Mouse (Mus musculus) spleen, embryonic (tissue): ENCODE data around the gene Cux2.
"Not testable (repeated sequence)": the region's sequence is repeated elsewhere in the genome, so short reads cannot be mapped to it uniquely, and the experiment has no call there.

Experiments used
- CTCF ChIA-PET: fragments of 350-600 bp; sonication (Branson Sonifier 250); formaldehyde crosslinking; loops from one replicate; lab custom pipeline; 2022; lab: Charles Lee

Gene Cux2

DNA sequence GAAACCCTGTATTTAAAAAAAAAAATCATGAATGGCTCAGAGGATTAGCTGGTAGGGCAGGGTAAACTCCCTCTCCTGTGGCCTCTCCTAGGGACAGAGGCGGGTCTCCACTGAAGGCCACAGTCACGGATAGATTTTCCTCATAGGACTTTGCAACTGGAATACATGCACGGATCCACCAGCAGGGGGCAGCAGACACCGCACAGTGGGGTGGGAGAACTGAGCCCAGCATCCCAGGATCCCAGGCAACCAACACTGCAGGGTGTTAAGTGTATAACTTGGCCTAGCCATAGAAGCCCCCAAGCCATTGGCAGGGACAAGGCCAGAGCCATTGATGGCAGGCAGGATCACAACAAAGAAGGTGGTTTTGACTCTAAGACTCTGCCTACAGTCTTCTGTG is 177.7 kb downstream of the Cux2 start:
- CTCF ChIA-PET: interaction anchor here (0.6 kb wide), 1 partner anchor 109 kb away, joined by 11 read pairs; no protein-coding TSS in a partner anchor

DNA sequence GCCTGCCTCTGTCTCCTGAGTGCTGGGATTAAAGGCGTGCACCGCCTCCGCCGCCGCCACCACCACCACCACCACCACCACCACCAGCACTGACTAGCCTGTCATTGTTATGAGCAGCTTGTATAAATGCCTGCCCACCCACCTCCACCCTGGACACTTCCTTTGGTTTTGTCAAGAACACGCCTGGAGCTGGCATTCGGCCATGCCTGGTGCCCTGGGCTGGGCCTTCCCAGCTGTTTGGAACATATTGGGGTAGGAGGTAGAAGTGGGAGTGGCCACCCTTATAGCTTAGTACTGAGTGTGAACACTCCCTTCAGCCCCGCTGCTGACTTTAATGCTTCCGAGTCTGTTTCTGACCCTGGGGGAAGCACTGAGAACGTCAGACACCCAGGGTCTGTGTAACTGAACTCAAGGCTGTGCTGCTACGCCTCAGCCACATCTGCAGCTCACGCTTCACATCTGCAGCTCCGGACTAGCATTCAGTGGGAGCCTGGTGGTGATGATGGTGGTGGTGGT is 178.3 kb downstream of the Cux2 start:
- CTCF ChIA-PET: no interaction called here

DNA sequence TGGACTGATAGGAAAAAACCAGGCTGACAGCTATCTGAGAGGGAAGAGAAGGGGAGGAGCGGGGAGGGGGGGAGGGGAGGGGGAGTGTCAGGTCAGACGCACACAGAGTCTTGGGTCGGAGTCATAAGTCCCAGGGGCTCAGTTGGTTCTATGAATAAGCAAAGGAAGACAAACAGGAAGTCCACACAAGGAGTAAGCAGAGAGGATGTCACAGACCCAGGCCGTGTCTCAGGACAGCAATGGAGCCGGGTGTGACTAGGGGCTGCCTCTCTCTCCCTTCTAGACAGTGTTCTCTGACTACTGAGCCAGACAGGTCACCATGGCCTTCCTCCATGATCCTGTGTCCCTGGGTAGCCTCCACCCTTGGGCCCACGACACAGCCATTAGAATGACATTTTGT is 179.1 kb downstream of the Cux2 start:
- CTCF ChIA-PET: no interaction called here

DNA sequence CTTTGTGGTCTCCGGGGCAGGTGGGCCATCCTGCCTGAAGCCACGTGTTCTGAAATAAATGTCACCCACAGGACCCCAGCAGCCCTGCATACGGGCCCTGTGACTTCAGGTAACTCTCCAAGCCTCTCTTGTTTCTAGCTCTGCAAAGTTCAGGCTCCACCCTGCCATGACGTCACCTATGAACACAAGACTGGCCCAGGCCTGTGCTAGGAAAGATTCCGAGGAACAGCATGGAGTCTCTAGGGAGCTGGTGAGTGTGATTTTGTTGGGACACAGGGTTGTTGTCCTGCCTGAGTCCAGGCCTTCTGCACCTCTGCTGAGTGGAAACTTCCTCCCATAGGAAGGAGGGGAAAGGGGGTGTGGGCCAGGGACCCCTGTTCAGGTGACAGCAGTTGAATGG is 181.9 kb downstream of the Cux2 start:
- CTCF ChIA-PET: interaction anchor here (0.6 kb wide), 1 partner anchor 298 kb away, joined by 15 read pairs; no protein-coding TSS in a partner anchor

DNA sequence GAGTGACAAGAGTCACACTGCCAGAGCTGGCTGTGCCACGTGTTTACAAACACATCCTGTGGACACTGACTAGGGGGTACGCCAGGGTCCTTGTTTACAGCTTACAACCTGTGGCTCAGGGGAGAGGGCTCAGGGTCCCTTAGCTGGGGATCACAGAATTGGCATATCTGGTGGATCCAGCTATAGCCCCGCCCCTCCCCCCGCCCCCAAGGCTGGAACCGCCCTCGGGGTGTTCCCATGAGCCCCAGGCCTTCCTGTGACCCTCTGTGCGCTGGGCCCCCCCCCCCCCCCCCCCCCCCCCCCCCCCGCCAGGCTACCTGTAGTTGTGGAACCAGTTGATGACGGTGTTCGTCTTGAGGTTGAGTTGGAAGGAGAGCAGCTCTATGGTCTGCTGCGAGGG is 185.6 kb downstream of the Cux2 start:
- CTCF ChIA-PET: no interaction called here

DNA sequence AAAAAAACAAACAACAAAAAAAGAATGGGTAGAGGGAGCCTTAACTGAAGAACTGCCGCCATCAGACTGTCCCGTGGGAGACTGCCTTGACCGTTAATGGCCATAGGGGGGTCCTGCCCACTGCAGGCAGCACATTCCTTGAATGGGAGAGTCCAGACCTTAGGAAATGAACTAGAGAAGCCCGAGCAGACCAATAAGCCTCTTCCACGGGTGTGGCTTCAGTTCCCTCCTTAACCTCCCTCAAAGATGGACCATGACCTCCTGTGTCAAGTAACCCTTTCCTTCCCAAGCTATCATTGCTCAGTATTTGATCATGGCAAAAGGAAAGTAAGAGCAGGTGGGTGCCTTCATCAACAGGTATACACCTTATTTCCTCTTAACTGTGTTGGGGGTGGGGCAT is 187.9 kb downstream of the Cux2 start:
- CTCF ChIA-PET: no interaction called here

DNA sequence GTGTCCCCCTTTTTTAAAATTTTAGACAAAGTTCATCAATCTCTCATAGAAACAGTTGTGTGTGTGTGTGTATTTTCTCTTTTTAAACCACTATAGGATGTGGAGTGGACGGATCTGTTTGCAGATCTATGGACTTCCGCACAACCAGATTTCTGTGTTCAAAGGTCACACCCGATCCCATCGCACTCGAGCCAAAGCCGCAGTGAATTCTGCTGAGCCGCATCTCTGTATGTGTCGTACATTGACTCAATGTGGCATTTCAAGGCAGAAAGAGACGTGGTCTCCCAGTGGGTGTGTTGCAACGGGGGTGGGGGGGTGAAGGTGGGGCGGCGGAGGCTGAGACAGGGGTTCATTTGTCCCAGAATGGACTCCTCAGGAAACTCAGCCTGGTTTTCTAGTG is 191.5 kb downstream of the Cux2 start:
- CTCF ChIA-PET: no interaction called here

DNA sequence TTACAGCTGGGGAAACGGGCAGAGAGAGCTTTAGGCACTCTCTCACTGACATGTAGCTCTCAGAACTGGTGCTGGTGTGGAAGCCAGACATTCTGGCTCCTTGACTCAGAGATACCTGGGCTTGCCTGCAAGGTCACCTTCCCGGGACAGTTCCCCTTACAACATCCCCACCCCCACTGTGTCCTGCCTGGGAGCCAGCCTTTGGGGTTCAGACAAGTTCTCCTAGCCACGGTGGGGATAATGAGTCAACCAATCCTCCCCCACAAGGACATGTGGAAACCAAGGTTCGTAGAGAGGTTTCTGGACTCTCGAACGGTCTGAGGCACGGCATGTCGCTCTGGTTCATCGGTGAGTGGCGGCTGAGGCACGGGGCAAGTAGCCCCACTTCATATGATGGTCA is 193.2 kb downstream of the Cux2 start:
- CTCF ChIA-PET: no interaction called here

DNA sequence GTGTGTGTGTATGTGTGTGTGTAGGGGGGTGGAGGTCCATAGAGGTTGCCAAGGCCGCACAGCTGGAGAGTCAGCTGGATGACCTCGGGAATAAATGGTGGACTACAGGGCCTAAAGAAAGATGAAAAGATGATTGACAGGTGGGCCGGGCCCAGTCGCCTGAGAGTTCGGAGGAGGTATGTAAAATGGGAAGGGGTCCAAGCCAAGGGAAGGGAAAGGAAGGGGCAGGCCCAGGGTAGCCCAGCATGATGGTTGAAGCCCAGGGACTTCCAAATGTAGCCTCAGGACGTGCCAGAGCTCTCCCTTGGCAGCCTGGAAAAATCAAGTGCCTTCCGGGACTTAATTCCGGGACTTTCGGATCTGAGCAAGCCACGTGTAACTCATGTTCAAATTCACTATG is 195.1 kb downstream of the Cux2 start:
- CTCF ChIA-PET: no interaction called here

DNA sequence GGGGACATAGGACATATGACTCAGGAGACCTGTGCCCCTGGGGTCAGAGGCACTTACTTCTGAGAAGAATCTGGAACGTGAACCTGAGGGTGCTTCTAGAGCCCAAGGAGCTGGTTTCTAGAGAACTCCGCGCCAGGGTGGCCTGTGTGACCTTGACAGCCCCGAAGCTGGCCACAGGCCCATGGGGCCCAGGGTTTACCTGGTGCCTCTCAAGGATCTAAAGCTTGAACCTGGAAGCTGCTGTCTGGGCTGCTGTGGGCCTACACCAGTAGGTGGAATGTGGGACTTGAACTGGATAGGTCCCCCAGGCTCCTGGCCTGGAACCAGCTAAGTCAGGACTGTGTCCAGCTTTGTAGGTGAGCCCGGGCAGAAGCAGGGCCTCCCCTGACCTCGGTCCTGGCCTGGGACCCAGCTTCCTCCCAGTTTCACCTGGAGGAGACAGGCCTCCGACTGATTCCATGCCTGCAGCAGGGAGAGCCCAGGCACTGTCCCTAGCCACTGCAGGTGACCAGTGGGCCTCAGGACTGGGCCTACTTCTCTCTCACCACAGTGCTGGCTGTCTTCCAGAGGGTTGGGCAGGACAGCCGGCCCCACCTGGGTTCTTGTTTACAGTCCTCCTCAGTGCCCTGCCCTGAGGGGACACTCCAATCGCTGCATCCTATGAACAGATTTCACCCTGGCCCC is 196.4 kb downstream of the Cux2 start:
- CTCF ChIA-PET: no interaction called here

DNA sequence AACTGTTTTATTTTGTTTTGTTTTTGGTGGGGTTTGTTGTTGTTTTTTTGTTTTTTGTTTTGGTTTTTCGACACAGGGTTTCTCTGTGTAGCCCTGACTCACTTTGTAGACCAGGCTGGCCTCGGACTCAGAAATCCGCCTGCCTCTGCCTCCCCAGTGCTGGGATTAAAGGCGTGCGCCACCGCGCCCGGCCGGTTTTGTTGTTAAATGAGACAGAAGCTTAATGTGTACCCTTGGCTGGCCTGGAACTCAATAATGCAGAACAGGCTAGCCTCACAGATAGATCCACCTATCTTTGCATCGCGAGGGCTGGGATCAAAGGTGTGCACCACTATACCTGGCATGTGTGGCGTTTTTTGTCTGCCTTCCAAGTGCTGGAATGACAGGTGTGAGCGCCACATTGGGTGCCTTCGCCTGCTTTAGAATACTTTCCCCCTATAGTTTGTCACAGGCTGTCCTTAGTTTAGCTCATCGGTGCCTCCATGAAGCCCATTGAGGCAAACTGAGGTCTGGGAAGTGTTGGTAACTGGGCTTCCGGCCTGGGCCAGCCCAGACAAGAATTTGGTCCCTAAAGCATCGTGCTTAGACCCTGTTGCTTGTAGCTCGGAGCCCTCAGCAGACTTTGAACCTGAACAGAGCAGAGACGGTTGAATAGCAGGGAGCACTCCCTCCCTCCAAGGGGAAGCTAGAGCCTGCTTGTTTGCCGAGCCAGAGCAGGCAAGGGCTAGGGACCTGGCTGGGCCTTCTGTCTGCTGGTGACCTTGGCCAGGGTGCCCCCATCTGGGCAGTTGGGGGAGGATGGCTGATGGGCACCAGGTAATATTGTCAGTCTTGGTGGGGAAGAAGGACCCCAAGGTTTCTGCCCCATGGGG is 200.2 kb downstream of the Cux2 start:
- CTCF ChIA-PET: interaction anchor here (0.6 to 1.7 kb wide), 3 partner anchors 13 to 33 kb away, joined by 3 to 7 read pairs (median 4); no protein-coding TSS in a partner anchor

DNA sequence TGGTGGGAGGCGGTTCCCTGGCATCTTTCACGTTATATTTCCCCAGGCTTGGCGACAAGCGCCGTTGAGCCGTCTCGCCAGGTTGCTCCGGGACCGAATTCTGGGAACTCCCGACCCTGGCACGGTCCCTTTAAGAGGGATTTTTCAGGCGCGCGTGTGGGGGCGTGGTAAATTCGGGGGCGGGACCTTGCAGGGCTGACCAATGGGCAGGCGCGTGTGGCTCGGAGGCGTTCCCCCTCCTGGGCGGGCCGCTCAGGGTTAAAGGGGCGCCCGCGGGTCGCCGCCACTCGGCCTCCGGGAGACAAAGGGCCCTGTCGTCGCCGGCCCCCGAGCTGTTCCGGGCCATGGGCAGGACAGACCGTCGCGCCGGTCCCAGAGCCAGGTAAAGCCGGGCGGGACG is 201.2 kb downstream of the Cux2 start, which contains the start of gene Pheta1:
Pheta1 (plus strand) TSS at position 242 of the 400 bp plus-strand sequence.
- CTCF ChIA-PET: interaction anchor here (1.5 to 1.7 kb wide), 2 partner anchors 12 to 32 kb away, joined by 3 to 7 read pairs; no protein-coding TSS in a partner anchor

DNA sequence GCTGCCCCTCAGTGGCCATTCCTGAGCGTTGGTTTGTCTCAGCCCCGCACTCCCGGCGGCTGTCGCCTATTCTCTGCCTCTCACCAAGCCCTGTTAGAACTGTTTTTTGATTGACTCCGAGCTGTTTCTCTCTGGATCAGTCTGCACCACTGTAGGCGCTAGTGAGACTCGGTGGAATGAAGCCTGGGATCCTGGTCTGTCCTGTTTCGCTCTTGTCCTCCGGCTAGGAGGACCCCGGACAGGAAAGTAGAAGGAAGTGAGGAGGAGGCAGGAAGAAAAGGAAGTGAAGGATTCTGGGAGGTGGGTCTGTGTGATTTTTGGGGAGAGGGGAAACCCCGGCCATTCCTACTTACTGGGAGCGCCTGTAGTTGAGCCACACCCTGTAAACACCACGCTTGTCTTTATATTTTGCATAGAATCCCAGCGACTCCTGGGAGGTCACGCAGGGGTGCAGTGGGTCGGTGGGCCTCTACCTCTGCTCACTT is 201.8 kb downstream of the Cux2 start:
- CTCF ChIA-PET: no interaction called here

DNA sequence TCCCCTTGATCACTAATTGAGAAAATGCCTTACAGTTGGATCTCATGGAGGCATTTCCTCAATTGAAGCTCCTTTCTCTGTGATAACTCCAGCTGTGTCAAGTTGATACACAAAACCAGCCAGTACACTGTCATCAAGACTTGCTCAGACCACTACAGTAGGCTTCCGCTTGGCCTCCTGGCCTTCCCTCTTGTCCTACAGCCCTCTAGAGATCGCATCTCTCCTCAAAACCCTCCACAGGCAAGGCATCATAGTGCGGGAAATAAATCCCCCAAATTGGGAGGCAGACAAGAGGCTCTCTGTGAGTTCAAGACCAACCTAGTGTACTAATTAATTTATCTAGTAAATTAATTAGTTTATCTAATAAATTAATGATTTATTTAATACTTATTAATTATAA is 202.6 kb downstream of the Cux2 start:
- CTCF ChIA-PET: not testable (repeated sequence)

DNA sequence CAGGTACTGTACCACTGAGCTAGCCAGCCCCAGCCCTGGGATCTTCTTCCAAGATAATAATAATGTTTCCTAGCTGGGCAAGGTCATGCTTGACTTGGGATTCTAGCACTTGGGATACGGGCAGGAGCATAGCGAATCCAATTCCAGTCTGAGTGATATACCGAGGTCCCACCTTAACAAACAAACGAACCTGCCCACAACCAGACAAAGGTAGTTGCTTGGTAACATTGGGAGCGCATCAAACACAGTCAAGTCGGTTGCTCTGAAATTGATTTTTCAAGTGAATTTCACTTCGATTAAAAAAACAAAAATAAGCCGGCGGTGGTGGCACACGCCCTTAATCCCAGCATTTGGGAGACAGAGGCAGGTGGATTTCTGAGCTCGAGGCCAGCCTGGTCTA is 203.6 kb downstream of the Cux2 start:
- CTCF ChIA-PET: interaction anchor here (0.7 kb wide), 2 partner anchors 13 to 31 kb away, joined by 3 to 4 read pairs; no protein-coding TSS in a partner anchor

DNA sequence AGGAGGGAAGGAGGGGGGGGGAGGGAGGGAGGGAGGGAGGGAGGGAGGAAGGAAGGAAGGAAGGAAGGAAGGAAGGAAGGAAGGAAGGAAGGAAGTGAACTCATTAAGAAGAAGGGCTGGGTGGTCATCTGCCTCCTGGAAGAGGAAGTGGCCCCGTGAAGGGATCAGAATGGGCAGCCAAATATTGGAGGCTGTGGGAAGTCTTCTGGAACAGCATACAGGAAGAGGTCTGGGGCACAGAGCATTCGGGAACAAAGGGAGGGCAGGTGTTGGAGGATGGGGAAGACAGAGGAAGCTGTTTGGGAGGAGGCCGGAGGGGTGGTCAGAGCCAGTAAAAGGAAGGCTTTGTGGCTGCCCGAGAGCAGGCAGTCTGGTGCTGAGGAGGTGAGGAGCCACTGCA is 204.5 kb downstream of the Cux2 start:
- CTCF ChIA-PET: interaction anchor here (0.6 kb wide), 1 partner anchor 172 kb away, joined by 10 read pairs; no protein-coding TSS in a partner anchor

DNA sequence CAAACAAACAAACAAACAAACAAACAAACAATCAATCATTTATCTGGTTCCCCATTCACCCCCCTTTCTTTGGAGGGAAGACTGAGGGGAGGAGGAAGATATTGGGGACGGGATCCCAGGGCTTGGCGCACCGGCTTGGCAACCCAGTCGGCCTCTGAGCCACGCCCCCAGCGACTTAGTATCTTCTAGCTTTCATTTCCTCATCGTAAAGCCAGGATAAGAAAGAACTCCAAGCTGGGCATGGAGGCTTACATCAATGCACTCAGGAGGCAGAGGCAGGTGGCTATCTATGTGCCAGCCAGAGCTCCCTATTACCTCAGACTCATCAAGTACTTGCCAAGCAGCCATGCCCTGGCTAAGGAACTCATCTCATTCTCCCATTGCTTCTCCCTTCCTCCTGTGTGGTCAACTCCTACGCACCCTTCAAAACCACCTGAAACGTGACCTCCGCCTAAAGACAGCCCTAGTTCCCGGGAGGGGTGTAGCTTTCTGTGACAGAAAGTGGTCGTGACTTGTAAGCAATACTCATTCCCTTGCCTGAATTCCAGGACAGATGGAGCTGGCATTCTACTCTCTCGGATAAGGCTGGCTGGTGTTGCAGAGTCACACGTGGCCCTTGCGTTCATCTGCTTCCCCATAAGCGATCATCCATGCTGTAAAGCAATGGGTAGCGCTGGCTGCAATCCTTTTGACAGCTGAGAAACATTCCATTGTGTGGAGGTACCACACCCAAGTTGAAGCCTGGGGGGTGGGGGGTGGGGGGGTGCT is 206.6 kb downstream of the Cux2 start:
- CTCF ChIA-PET: interaction anchor here (0.6 to 1.7 kb wide), 8 partner anchors 10 to 729 kb away, joined by 3 to 11 read pairs (median 4); no protein-coding TSS in a partner anchor

DNA sequence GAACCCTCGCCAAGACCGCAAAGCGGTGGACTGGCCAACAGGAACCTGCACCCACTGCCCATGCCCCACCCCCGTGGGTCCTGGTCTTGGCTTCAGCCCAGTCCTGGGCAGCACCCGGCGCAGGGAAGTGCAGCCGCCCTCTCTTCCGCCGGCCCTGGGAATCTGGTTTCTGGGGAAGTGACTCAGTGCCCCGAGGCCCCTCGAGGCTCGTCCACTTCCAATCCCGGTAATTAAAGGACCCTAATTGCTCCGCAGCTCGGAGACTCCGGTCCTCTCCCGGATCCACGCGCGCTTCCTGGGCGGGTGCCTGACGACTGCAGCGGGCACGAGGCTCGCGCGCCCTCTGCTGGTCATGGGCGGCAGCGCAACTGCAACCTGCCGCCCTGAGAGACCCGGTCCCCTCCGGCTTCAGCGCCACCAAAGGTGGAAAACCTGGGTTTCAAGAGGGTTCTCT is 207.2 kb downstream of the Cux2 start:
- CTCF ChIA-PET: interaction anchor here (1.2 to 1.7 kb wide), 5 partner anchors 10 to 51 kb away, joined by 3 to 6 read pairs (median 4); no protein-coding TSS in a partner anchor

DNA sequence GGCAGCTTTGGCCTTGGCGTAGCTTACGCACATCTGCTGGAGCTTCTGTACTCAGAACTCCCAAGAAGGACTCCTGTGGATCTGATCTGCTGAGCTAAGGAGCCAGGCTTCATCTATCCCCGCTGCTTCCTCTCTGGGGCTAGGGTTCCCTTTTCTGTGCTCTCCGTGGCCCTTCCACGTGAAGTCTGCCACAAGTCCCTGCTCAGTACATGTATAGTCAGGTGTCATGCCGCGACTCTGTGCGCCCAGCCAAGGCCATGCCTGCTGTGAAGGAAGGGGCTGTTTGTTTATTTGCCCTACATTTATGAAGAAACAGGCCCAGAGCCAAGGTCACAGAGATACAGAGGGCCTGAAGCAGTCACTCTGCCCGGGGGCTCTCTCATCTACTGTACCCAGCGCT is 207.9 kb downstream of the Cux2 start:
- CTCF ChIA-PET: no interaction called here

DNA sequence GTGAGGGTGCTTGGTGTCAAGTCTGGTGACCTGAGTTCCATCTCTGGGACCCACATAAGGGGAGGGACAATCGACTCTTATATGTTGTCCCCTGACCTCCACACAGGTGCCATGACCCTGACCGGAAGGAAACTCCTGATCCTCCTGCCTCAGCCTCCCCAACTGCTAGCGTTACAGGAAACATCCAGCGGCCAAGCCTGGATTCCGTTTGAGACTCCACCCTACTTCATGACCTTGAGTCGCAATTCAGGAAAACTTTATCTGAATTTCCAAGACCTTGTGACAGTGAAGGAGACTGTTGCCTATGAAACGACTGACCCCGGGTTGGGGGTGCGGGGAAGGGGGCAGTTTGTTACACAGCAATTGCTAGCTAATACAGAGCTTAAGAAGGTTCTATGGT is 208.4 kb downstream of the Cux2 start:
- CTCF ChIA-PET: no interaction called here

DNA sequence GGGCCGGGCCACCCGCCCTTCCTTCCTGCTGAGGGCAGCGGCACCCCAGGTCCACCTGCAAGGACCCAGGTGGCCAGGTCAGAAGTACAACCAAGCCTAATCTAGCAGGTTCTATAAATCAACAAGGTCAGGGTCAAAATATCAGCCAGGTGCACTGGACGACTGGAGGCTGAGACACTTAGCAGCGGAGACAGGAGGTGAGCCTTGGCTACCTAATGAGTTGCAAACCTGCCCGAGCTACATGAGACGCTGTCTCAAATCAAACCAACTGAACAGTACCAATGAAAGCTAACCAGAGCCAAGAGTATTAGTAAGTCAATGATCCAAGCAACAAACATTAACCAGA is 210.8 kb downstream of the Cux2 start:
- CTCF ChIA-PET: no interaction called here
